Mouse (Mus musculus): ENCODE results near the gene Cfl2. TPM values are rescaled to one million over a fixed set of nuclear protein-coding genes. Genes with fewer than 3 reads are reported as not detected.
"Not testable (repeated sequence)": the region's sequence is repeated elsewhere in the genome, so short reads cannot be mapped to it uniquely, and the experiment has no call there.

The Cfl2 gene
- 537 and 540 TPM in 2 replicates for polyA plus RNA-seq (2014; fragmentation: Nextera tagmentation; extraction: Ambion mirVana)

GRCm38 (mm10) chr12:54862606-54863535, at the start of gene Cfl2:
Cfl2 (minus strand) TSS chr12:54862877.
- Histone ChIP-seq H3K27ac (replicated peaks in 1 of 2; ENCODE audit: control insufficient read depth in 1 of 2, insufficient read depth in 1 of 2, low read depth in 2 of 2, low read length in 2 of 2) (peak within 1 kb of the TSS; percentile 99), H3K4me1 (ENCODE audit: control insufficient read depth in 2 of 2, insufficient read depth in 2 of 2, low read length in 2 of 2) (peaks cover 2 to 20% of the 10 kb centered on the region in 2 experiments; a peak in 3 of 4 replicates), H3K4me3 (ENCODE audit: control insufficient read depth in 1 of 2, insufficient read depth in 1 of 2, low read depth in 1 of 2, low read length in 2 of 2) (peak within 1 kb of the TSS; percentile 57 to 84), H3K9ac (ENCODE audit: low read length) (peak within 1 kb of the TSS; percentile 98), H3K36me3 (ENCODE audit: control insufficient read depth, insufficient read depth, low read length) (peaks cover 31% of the 10 kb centered on the region), H3K4me2 (ENCODE audit: low read length) (peak within 1 kb of the TSS; percentile 78), H3K9me3 (ENCODE audit: control insufficient read depth, low read length) (0 out of 2 replicates have a peak, but pooled peaks cover 4% of the 10 kb centered on the region), H3K27me3 (ENCODE audit: control insufficient read depth, insufficient read depth, low read length) (no peaks in the 10 kb centered on the region)
- WGBS = under 1% methylated on average over 69 of the region's 82 CpGs
- peak; percentile 89 for ATAC-seq (ENCODE audit: insufficient number of reproducible peaks, insufficient read depth, low FRiP score, low read depth)

GRCm38 (mm10) chr12:54910387-54910786, 47.7 kb upstream of the Cfl2 start:
- H3K36me3 ChIP-seq (ENCODE audit: control insufficient read depth, insufficient read depth, low read length) = peaks cover 69% of the 10 kb centered on the region
- no peak overlapping the region for H3K27ac ChIP-seq (replicated peaks in 1 of 2; ENCODE audit: control insufficient read depth in 1 of 2, insufficient read depth in 1 of 2, low read depth in 2 of 2, low read length in 2 of 2)
- 89% methylated on average over 3 of the region's 3 CpGs for WGBS
- H3K9me3 ChIP-seq (ENCODE audit: control insufficient read depth, low read length) = no peaks in the 10 kb centered on the region
- H3K4me3 ChIP-seq (ENCODE audit: control insufficient read depth in 1 of 2, insufficient read depth in 1 of 2, low read depth in 1 of 2, low read length in 2 of 2) = no peak overlapping the region
- no peaks in the 10 kb centered on the region for H3K4me1 ChIP-seq (ENCODE audit: control insufficient read depth in 2 of 2, insufficient read depth in 2 of 2, low read length in 2 of 2)
- no peak overlapping the region for H3K9ac ChIP-seq (ENCODE audit: low read length)
- no peak overlapping the region for H3K4me2 ChIP-seq (ENCODE audit: low read length)
- no peaks in the 10 kb centered on the region for H3K27me3 ChIP-seq (ENCODE audit: control insufficient read depth, insufficient read depth, low read length)
- ATAC-seq (ENCODE audit: insufficient number of reproducible peaks, insufficient read depth, low FRiP score, low read depth) = no peak

GRCm38 (mm10) chr12:54892559-54892958, 29.9 kb upstream of the Cfl2 start:
- not testable (repeated sequence) for H3K9ac ChIP-seq (ENCODE audit: low read length); H3K4me1 ChIP-seq (ENCODE audit: control insufficient read depth in 2 of 2, insufficient read depth in 2 of 2, low read length in 2 of 2); H3K9me3 ChIP-seq (ENCODE audit: control insufficient read depth, low read length); H3K27me3 ChIP-seq (ENCODE audit: control insufficient read depth, insufficient read depth, low read length); H3K4me2 ChIP-seq (ENCODE audit: low read length); H3K4me3 ChIP-seq (ENCODE audit: control insufficient read depth in 1 of 2, insufficient read depth in 1 of 2, low read depth in 1 of 2, low read length in 2 of 2); H3K27ac ChIP-seq (replicated peaks in 1 of 2; ENCODE audit: control insufficient read depth in 1 of 2, insufficient read depth in 1 of 2, low read depth in 2 of 2, low read length in 2 of 2); ATAC-seq (ENCODE audit: insufficient number of reproducible peaks, insufficient read depth, low FRiP score, low read depth)
- 14% methylated on average over 1 of the region's 2 CpGs for WGBS
- H3K36me3 ChIP-seq (ENCODE audit: control insufficient read depth, insufficient read depth, low read length) = peaks cover 31% of the 10 kb centered on the region

- Histone ChIP-seq H3K27me3 (ENCODE audit: control insufficient read depth, insufficient read depth, low read length) (no peaks in the 10 kb centered on the region), H3K9ac (ENCODE audit: low read length) (no peak overlapping the region), H3K4me1 (ENCODE audit: control insufficient read depth in 2 of 2, insufficient read depth in 2 of 2, low read length in 2 of 2) (no peaks in the 10 kb centered on the region), H3K4me2 (ENCODE audit: low read length) (no peak overlapping the region), H3K36me3 (ENCODE audit: control insufficient read depth, insufficient read depth, low read length) (peaks cover 11% of the 10 kb centered on the region), H3K9me3 (ENCODE audit: control insufficient read depth, low read length) (no peaks in the 10 kb centered on the region), H3K4me3 (ENCODE audit: control insufficient read depth in 1 of 2, insufficient read depth in 1 of 2, low read depth in 1 of 2, low read length in 2 of 2) (no peak overlapping the region), H3K27ac (replicated peaks in 1 of 2; ENCODE audit: control insufficient read depth in 1 of 2, insufficient read depth in 1 of 2, low read depth in 2 of 2, low read length in 2 of 2) (no peak overlapping the region)
- no peak for ATAC-seq (ENCODE audit: insufficient number of reproducible peaks, insufficient read depth, low FRiP score, low read depth)
- 94% methylated on average over 2 of the region's 2 CpGs for WGBS
Observed at GRCm38 (mm10) chr12:54890426-54890825, 27.7 kb upstream of the Cfl2 start.

GRCm38 (mm10) chr12:54887580-54888127, 25.0 kb upstream of the Cfl2 start:
- WGBS = 89% methylated on average over 4 of the region's 4 CpGs
- ATAC-seq (ENCODE audit: insufficient number of reproducible peaks, insufficient read depth, low FRiP score, low read depth) = no peak
- H3K27me3 ChIP-seq (ENCODE audit: control insufficient read depth, insufficient read depth, low read length) = no peaks in the 10 kb centered on the region
- H3K36me3 ChIP-seq (ENCODE audit: control insufficient read depth, insufficient read depth, low read length) = no peaks in the 10 kb centered on the region
- no peak overlapping the region for H3K27ac ChIP-seq (replicated peaks in 1 of 2; ENCODE audit: control insufficient read depth in 1 of 2, insufficient read depth in 1 of 2, low read depth in 2 of 2, low read length in 2 of 2)
- no peak overlapping the region for H3K4me3 ChIP-seq (ENCODE audit: control insufficient read depth in 1 of 2, insufficient read depth in 1 of 2, low read depth in 1 of 2, low read length in 2 of 2)
- no peak overlapping the region for H3K4me2 ChIP-seq (ENCODE audit: low read length)
- H3K9ac ChIP-seq (ENCODE audit: low read length) = no peak overlapping the region
- H3K9me3 ChIP-seq (ENCODE audit: control insufficient read depth, low read length) = no peaks in the 10 kb centered on the region
- H3K4me1 ChIP-seq (ENCODE audit: control insufficient read depth in 2 of 2, insufficient read depth in 2 of 2, low read length in 2 of 2) = no peaks in the 10 kb centered on the region

GRCm38 (mm10) chr12:54879630-54880029, 17.0 kb upstream of the Cfl2 start:
- H3K27ac ChIP-seq (replicated peaks in 1 of 2; ENCODE audit: control insufficient read depth in 1 of 2, insufficient read depth in 1 of 2, low read depth in 2 of 2, low read length in 2 of 2) = no peak overlapping the region
- H3K4me1 ChIP-seq (ENCODE audit: control insufficient read depth in 2 of 2, insufficient read depth in 2 of 2, low read length in 2 of 2) = peaks cover 4 to 5% of the 10 kb centered on the region in 2 experiments
- WGBS = 6% methylated on average over 6 of the region's 6 CpGs
- no peak overlapping the region for H3K9ac ChIP-seq (ENCODE audit: low read length)
- no peaks in the 10 kb centered on the region for H3K9me3 ChIP-seq (ENCODE audit: control insufficient read depth, low read length)
- no peak overlapping the region for H3K4me2 ChIP-seq (ENCODE audit: low read length)
- no peak for ATAC-seq (ENCODE audit: insufficient number of reproducible peaks, insufficient read depth, low FRiP score, low read depth)
- H3K27me3 ChIP-seq (ENCODE audit: control insufficient read depth, insufficient read depth, low read length) = no peaks in the 10 kb centered on the region
- no peak overlapping the region for H3K4me3 ChIP-seq (ENCODE audit: control insufficient read depth in 1 of 2, insufficient read depth in 1 of 2, low read depth in 1 of 2, low read length in 2 of 2)
- no peaks in the 10 kb centered on the region for H3K36me3 ChIP-seq (ENCODE audit: control insufficient read depth, insufficient read depth, low read length)

- WGBS = 73% methylated on average over 5 of the region's 5 CpGs
- no peak overlapping the region for H3K9ac ChIP-seq (ENCODE audit: low read length)
- no peak for ATAC-seq (ENCODE audit: insufficient number of reproducible peaks, insufficient read depth, low FRiP score, low read depth)
- H3K36me3 ChIP-seq (ENCODE audit: control insufficient read depth, insufficient read depth, low read length) = no peaks in the 10 kb centered on the region
- H3K27me3 ChIP-seq (ENCODE audit: control insufficient read depth, insufficient read depth, low read length) = no peaks in the 10 kb centered on the region
- H3K4me3 ChIP-seq (ENCODE audit: control insufficient read depth in 1 of 2, insufficient read depth in 1 of 2, low read depth in 1 of 2, low read length in 2 of 2) = no peak overlapping the region
- H3K4me1 ChIP-seq (ENCODE audit: control insufficient read depth in 2 of 2, insufficient read depth in 2 of 2, low read length in 2 of 2) = peaks cover 5 to 6% of the 10 kb centered on the region in 2 experiments
- no peaks in the 10 kb centered on the region for H3K9me3 ChIP-seq (ENCODE audit: control insufficient read depth, low read length)
- no peak overlapping the region for H3K27ac ChIP-seq (replicated peaks in 1 of 2; ENCODE audit: control insufficient read depth in 1 of 2, insufficient read depth in 1 of 2, low read depth in 2 of 2, low read length in 2 of 2)
- H3K4me2 ChIP-seq (ENCODE audit: low read length) = no peak overlapping the region
Observed at GRCm38 (mm10) chr12:54879211-54879610, 16.5 kb upstream of the Cfl2 start.
